ENCODE assay signal across 10 mouse cellular contexts in genomic region chr10:120418211-120418610, GRCm38 (mm10). TPM values are rescaled to one million over a fixed set of nuclear protein-coding genes. Genes with fewer than 3 reads are reported as not detected.
DNase-seq lines count a peak whose midpoint lies in the region; ATAC-seq and TF ChIP-seq lines count a peak whose summit lies in the region.
"Had no signal": no experiment of that assay in that cellular context is flagged by ENCODE, and none has a peak within 500 bp of the region (broad histone marks: within the 10 kb centered on the region; RNA-seq: fewer than 3 reads in every experiment).

No protein-coding gene starts in this region.

- no peak overlapping the region; the same call in 1 of the 2 replicates for H3K4me2 ChIP-seq in heart, embryonic 15.5 days
- H3K4me2 ChIP-seq in embryonic facial prominence, embryonic 12.5 days (replicated peaks): 0 out of 2 replicates have a peak overlapping the region, but pooled peaks have one; percentile 22
- H3K4me2 ChIP-seq in hindbrain, embryonic 14.5 days (replicated peaks): peak overlapping the region; percentile 14; the same call in 1 of the 2 replicates
- H3K4me2 ChIP-seq in liver, postnatal 0 days (ENCODE audit: low read depth, low read length): peak overlapping the region; percentile 36; the same call in 1 of the 2 replicates

- WGBS in heart, embryonic 15.5 days: 76% methylated on average over 7 of the region's 7 CpGs
- WGBS in embryonic facial prominence, embryonic 12.5 days: 41% methylated on average over 7 of the region's 7 CpGs
- WGBS in hindbrain, embryonic 14.5 days: 56% methylated on average over 7 of the region's 7 CpGs
- WGBS in liver, postnatal 0 days (ENCODE audit: insufficient replicate concordance): 70% methylated on average over 7 of the region's 7 CpGs

- no peak overlapping the region for H3K9ac ChIP-seq in heart, embryonic 15.5 days
- 0 out of 2 replicates have a peak overlapping the region, but pooled peaks have one; percentile 12 for H3K9ac ChIP-seq in embryonic facial prominence, embryonic 12.5 days
- H3K9ac ChIP-seq in hindbrain, embryonic 14.5 days: no peak overlapping the region
- H3K9ac ChIP-seq in liver, postnatal 0 days (replicated peaks): no peak overlapping the region

- H3K27me3 ChIP-seq in heart, embryonic 15.5 days: no peaks in the 10 kb centered on the region
- no peaks in the 10 kb centered on the region for H3K27me3 ChIP-seq in embryonic facial prominence, embryonic 12.5 days
- H3K27me3 ChIP-seq in hindbrain, embryonic 14.5 days (ENCODE audit: control insufficient read depth, insufficient read depth, low read length): no peaks in the 10 kb centered on the region
- no peaks in the 10 kb centered on the region for H3K27me3 ChIP-seq in liver, postnatal 0 days (ENCODE audit: insufficient read depth, low read length)
- H3K27me3 ChIP-seq: megakaryocyte, embryonic 14.5 days had no signal

- no peak for TF ChIP-seq EP300 in liver, postnatal 0 days (IDR thresholded peaks at IDR 0.05; ENCODE audit: low read depth)

- DNase-seq in heart, postnatal 4 days: no peak
- DNase-seq in hindbrain, embryonic 14.5 days (ENCODE audit: low spot score): no peak
- DNase-seq in liver, postnatal 0 days: no peak
- DNase-seq in right cerebral cortex, postnatal 14 days: no peak
- no peak for DNase-seq in cerebellum, adult 8-10 months
- DNase-seq: thymus, postnatal 36 days had no signal

- 0 out of 2 replicates have a peak overlapping the region, but pooled peaks have one; percentile 66 for H3K27ac ChIP-seq in heart, embryonic 15.5 days
- peak overlapping the region; percentile 79 for H3K27ac ChIP-seq in embryonic facial prominence, embryonic 12.5 days
- peak overlapping the region; percentile 43 for H3K27ac ChIP-seq in hindbrain, embryonic 14.5 days
- H3K27ac ChIP-seq in liver, postnatal 0 days (ENCODE audit: low read depth): no peak overlapping the region

- no peak overlapping the region for H3K4me3 ChIP-seq in heart, embryonic 15.5 days
- no peak overlapping the region for H3K4me3 ChIP-seq in embryonic facial prominence, embryonic 12.5 days
- H3K4me3 ChIP-seq in hindbrain, embryonic 14.5 days (replicated peaks; ENCODE audit: low read length): no peak overlapping the region
- H3K4me3 ChIP-seq in liver, postnatal 0 days (ENCODE audit: low read depth, low read length): no peak overlapping the region
- H3K4me3 ChIP-seq: megakaryocyte, embryonic 14.5 days had no signal

- TF ChIP-seq CTCF in liver, postnatal 0 days (IDR thresholded peaks at IDR 0.05; ENCODE audit: low read depth): no peak

- H3K4me1 ChIP-seq in heart, embryonic 15.5 days (replicated peaks): peaks cover 49% of the 10 kb centered on the region
- H3K4me1 ChIP-seq in embryonic facial prominence, embryonic 12.5 days: peaks cover 62% of the 10 kb centered on the region
- H3K4me1 ChIP-seq in hindbrain, embryonic 14.5 days (replicated peaks; ENCODE audit: control insufficient read depth, insufficient read depth, low read length): peaks cover 46% of the 10 kb centered on the region
- peaks cover 9% of the 10 kb centered on the region; the same call in 1 of the 2 replicates for H3K4me1 ChIP-seq in liver, postnatal 0 days (ENCODE audit: insufficient read depth)

- H3K36me3 ChIP-seq in heart, embryonic 15.5 days: no peaks in the 10 kb centered on the region
- peaks cover 17% of the 10 kb centered on the region for H3K36me3 ChIP-seq in embryonic facial prominence, embryonic 12.5 days
- H3K36me3 ChIP-seq in hindbrain, embryonic 14.5 days (replicated peaks; ENCODE audit: control insufficient read depth, insufficient read depth): no peaks in the 10 kb centered on the region
- no peaks in the 10 kb centered on the region for H3K36me3 ChIP-seq in liver, postnatal 0 days (replicated peaks; ENCODE audit: insufficient read depth, low read length)

- H3K9me3 ChIP-seq in heart, embryonic 15.5 days (replicated peaks): no peaks in the 10 kb centered on the region
- H3K9me3 ChIP-seq in embryonic facial prominence, embryonic 12.5 days: no peaks in the 10 kb centered on the region
- no peaks in the 10 kb centered on the region for H3K9me3 ChIP-seq in hindbrain, embryonic 14.5 days (ENCODE audit: control insufficient read depth, low read length)
- no peaks in the 10 kb centered on the region for H3K9me3 ChIP-seq in liver, postnatal 0 days (ENCODE audit: low read length)
- H3K9me3 ChIP-seq: megakaryocyte, embryonic 14.5 days had no signal

- no peak for ATAC-seq in heart, embryonic 15.5 days (replicated peaks; ENCODE audit: insufficient number of reproducible peaks, insufficient read depth, low FRiP score, low read depth)
- no peak for ATAC-seq in embryonic facial prominence, embryonic 12.5 days (ENCODE audit: insufficient number of reproducible peaks, insufficient read depth, low FRiP score, low TSS enrichment)
- ATAC-seq in hindbrain, embryonic 14.5 days (ENCODE audit: low FRiP score): no peak
- no peak for ATAC-seq in liver, postnatal 0 days
- no peak for ATAC-seq in erythroblast, adult 5-6 weeks (replicated peaks; ENCODE audit: low FRiP score, poor library complexity, severe bottlenecking)

RNA-seq across cellular contexts. Expression of gene Hmga2, which starts 58.1 kb away (rescaled TPM):
- 2.8 and 3.3 TPM in 2 replicates for polyA plus RNA-seq in heart, embryonic 15.5 days (2015; fragmentation: Nextera tagmentation; extraction: Ambion mirVana)
- 1 to 10 TPM in 1 of 2 experiments, under 1 TPM in 1; 0.91 to 1.6 TPM for total RNA-seq in heart, postnatal 4 days (2021)
- polyA plus RNA-seq in embryonic facial prominence, embryonic 12.5 days (2016; fragmentation: Nextera tagmentation; extraction: Ambion mirVana): 89.2 and 100 TPM in 2 replicates
- 1.7 and 2.1 TPM in 2 replicates for polyA plus RNA-seq in hindbrain, embryonic 14.5 days (2014; fragmentation: Nextera tagmentation; extraction: Ambion mirVana)
- polyA plus RNA-seq in liver, postnatal 0 days (2015; fragmentation: Nextera tagmentation; extraction: Ambion mirVana): 0.43 and 0.56 TPM in 2 replicates
- not detected in 2 replicates for total RNA-seq in erythroblast, adult 5-6 weeks (2015; ENCODE audit: low replicate concordance)
- total RNA-seq in erythroblast, adult 5-6 weeks (2017; ENCODE audit: low replicate concordance): 0.14 TPM in 1 of 2 replicates, not detected in the other

Comparison
In these comparisons a context has a peak if more than half of its experiments do, and no peak if none do; other contexts are left out.
1. RNA of gene Hmga2, which starts 58.1 kb away (polyA plus RNA-seq): 89.2 to 100 TPM in embryonic facial prominence, embryonic 12.5 days; 2.8 to 3.3 TPM in heart, embryonic 15.5 days, 1.7 to 2.1 TPM in hindbrain, embryonic 14.5 days and 0.43 to 0.56 TPM in liver, postnatal 0 days; every median in the first group is over 10 times any median in the second.